Mouse (Mus musculus): Measurements from ENCODE around the gene Phtf2. TPM values are rescaled to one million over a fixed set of nuclear protein-coding genes. Genes with fewer than 3 reads are reported as not detected.

Gene Phtf2
- polyA plus RNA-seq, 1 experiment, result 3.6 TPM

DNA sequence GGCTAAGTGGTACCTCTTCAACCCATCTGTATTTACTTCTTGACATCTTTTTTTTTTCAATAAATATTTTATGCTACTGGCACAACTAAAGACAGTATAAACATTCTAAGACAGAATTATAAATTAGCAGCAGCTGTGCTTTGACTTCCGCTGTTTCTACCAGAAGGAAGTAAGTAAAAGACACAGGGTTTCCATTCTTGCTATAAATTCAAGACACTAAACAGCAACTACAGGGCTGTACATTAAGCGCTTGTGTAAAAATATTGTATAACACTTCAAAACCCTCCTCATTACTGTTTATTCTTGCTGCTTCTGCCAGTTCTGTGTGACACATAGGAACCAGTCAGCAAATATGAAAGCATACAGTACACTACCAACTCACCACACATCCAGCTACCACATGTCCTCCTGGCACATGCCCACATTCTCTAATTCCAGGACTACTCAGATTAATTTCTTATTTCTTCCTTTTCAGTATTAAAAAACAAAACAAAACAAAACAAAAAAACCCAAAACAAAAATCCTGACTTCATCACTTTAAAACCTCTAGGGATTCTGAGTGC, 16.6 kb downstream of the Phtf2 start:
- Histone ChIP-seq H3K27me3 (ENCODE audit: control insufficient read depth, insufficient read depth, insufficient read length) (no peaks in the 10 kb centered on the region), H3K36me3 (ENCODE audit: control insufficient read depth, insufficient read depth) (no peaks in the 10 kb centered on the region), H3K4me2 (ENCODE audit: low read depth) (no peak overlapping the region), H3ac (ENCODE audit: control insufficient read depth, insufficient read length) (no peak overlapping the region), H3K4me3 (no peak overlapping the region), H3K79me2 (ENCODE audit: control insufficient read depth, insufficient read depth) (peaks cover 3% of the 10 kb centered on the region)
- TF ChIP-seq POLR2A (IDR thresholded peaks at IDR 0.05; ENCODE audit: insufficient read length, low read depth), result no peak
- no peak for TF ChIP-seq MYOD1 (IDR thresholded peaks at IDR 0.05; ENCODE audit: control insufficient read depth in 1 of 3, insufficient read length in 2 of 3, low read depth in 2 of 3)
- TF ChIP-seq SRF (IDR thresholded peaks at IDR 0.05; ENCODE audit: control insufficient read depth, insufficient read length, low read depth), result no peak
- no peak for TF ChIP-seq MAX (IDR thresholded peaks at IDR 0.05; ENCODE audit: low read depth)
- TF ChIP-seq E2F4 (IDR thresholded peaks at IDR 0.05; ENCODE audit: insufficient read depth), result no peak
- no peak for TF ChIP-seq CEBPB (IDR thresholded peaks at IDR 0.05; ENCODE audit: insufficient read depth, poor library complexity, severe bottlenecking)
- no peak for TF ChIP-seq MYOG (IDR thresholded peaks at IDR 0.05; ENCODE audit: control insufficient read depth in 1 of 3, insufficient read depth in 1 of 3, insufficient read length in 2 of 3, low read depth in 2 of 3)
- no peak for TF ChIP-seq REST (IDR thresholded peaks at IDR 0.05; ENCODE audit: insufficient read depth, insufficient read length)
- no peak for TF ChIP-seq POLR2AphosphoS2 (IDR thresholded peaks at IDR 0.05; ENCODE audit: insufficient read length, low read depth)
- TF ChIP-seq TCF12 (IDR thresholded peaks at IDR 0.05; ENCODE audit: insufficient read depth, poor library complexity, severe bottlenecking), result no peak
- no peak for TF ChIP-seq USF1 (IDR thresholded peaks at IDR 0.05; ENCODE audit: low read depth)
- no peak for TF ChIP-seq TCF3 (IDR thresholded peaks at IDR 0.05; ENCODE audit: insufficient read length, low read depth)

DNA sequence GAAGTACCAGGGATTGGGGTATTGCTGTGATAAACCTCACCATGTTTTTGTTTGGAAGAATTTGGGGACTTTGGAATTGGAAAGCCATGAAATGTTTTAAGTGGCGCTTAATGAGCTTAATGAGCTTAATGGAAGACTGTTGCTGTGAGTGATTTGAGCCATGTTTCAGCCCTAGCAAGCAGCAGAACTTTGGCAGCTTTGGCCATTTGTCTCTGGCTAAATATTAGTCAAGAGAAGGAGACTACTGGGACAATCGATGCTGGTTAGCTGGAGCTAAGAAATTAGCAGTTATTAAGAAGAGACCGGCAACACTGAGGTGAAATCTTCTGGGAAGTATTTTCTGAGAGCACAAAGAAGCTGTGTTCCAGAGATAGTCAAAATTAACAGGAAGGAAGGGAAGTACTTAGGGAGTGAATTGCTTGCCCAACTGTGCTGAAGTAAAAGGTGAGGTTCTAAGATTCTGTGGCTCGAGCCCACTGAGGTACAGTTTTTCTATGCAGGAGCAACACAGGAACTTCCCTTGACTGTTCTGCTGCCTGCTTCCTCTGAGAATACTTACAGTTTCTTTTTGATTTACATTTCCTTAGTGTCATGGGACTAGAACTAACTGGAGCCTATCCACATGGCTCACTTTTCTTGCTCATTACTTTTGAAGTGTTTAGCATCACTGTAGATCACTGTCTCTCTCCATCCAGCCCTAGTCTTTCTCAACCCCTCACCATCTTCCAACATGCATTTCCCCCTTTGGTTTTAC, 17.5 kb downstream of the Phtf2 start:
- Histone ChIP-seq H3K79me2 (ENCODE audit: control insufficient read depth, insufficient read depth) (peaks cover 3% of the 10 kb centered on the region), H3ac (ENCODE audit: control insufficient read depth, insufficient read length) (no peak overlapping the region), H3K36me3 (ENCODE audit: control insufficient read depth, insufficient read depth) (no peaks in the 10 kb centered on the region), H3K4me2 (ENCODE audit: low read depth) (no peak overlapping the region), H3K4me3 (no peak overlapping the region), H3K27me3 (ENCODE audit: control insufficient read depth, insufficient read depth, insufficient read length) (no peaks in the 10 kb centered on the region)
- no peak for TF ChIP-seq E2F4 (IDR thresholded peaks at IDR 0.05; ENCODE audit: insufficient read depth)
- no peak for TF ChIP-seq MYOG (IDR thresholded peaks at IDR 0.05; ENCODE audit: control insufficient read depth in 1 of 3, insufficient read depth in 1 of 3, insufficient read length in 2 of 3, low read depth in 2 of 3)
- TF ChIP-seq MYOD1 (IDR thresholded peaks at IDR 0.05; ENCODE audit: control insufficient read depth in 1 of 3, insufficient read length in 2 of 3, low read depth in 2 of 3), result no peak
- TF ChIP-seq USF1 (IDR thresholded peaks at IDR 0.05; ENCODE audit: low read depth), result no peak
- TF ChIP-seq POLR2A (IDR thresholded peaks at IDR 0.05; ENCODE audit: insufficient read length, low read depth), result no peak
- TF ChIP-seq TCF12 (IDR thresholded peaks at IDR 0.05; ENCODE audit: insufficient read depth, poor library complexity, severe bottlenecking), result no peak

DNA sequence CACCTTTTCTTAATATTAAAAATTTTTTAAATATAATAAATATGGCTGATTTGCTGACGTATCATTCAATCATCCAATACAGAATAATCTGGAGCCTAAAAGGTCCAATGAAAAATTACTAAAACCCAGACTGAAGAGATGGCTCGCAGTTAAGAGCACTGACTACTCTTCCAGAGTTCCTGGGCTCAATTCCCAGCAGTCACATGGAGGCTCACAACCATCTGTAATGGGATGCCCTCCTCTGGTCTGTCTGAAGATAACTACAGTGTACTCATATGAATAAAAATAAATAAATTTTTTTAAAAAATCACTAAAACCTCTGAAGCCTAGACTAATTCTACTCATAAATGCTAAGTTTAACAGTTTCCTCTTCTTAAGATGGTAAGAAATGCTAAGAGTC, 20.0 kb downstream of the Phtf2 start:
- TF ChIP-seq E2F4 (IDR thresholded peaks at IDR 0.05; ENCODE audit: insufficient read depth), result no peak
- no peak for TF ChIP-seq POLR2AphosphoS2 (IDR thresholded peaks at IDR 0.05; ENCODE audit: insufficient read length, low read depth)
- no peak for TF ChIP-seq TCF12 (IDR thresholded peaks at IDR 0.05; ENCODE audit: insufficient read depth, poor library complexity, severe bottlenecking)
- no peak for TF ChIP-seq TCF3 (IDR thresholded peaks at IDR 0.05; ENCODE audit: insufficient read length, low read depth)
- TF ChIP-seq MYOG (IDR thresholded peaks at IDR 0.05; ENCODE audit: control insufficient read depth in 1 of 3, insufficient read depth in 1 of 3, insufficient read length in 2 of 3, low read depth in 2 of 3), result no peak
- TF ChIP-seq REST (IDR thresholded peaks at IDR 0.05; ENCODE audit: insufficient read depth, insufficient read length), result no peak
- TF ChIP-seq MYOD1 (IDR thresholded peaks at IDR 0.05; ENCODE audit: control insufficient read depth in 1 of 3, insufficient read length in 2 of 3, low read depth in 2 of 3), result no peak
- no peak for TF ChIP-seq CEBPB (IDR thresholded peaks at IDR 0.05; ENCODE audit: insufficient read depth, poor library complexity, severe bottlenecking)
- H3K36me3 ChIP-seq (ENCODE audit: control insufficient read depth, insufficient read depth), result peaks cover 3% of the 10 kb centered on the region
- H3K4me3 ChIP-seq, result no peak overlapping the region

DNA sequence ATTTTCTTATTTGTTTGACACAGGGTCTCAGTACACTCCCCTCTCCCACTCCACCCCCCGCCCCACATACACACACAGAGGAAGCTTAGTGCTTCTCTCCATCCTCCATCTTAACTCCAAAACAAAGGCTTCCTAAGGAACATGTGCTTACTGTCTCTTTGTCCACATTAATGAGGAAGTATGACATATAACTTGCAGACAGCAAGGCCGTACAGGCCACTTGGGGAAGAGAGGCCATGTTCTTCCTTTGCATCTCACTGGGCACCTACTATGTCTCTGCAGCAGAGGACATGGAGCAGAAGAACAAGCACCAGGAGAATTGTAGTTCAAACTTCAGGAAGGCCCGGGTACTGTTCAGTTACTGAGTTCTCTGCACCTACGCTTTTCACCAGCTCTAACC, 21.4 kb downstream of the Phtf2 start:
- Histone ChIP-seq H3ac (ENCODE audit: control insufficient read depth, insufficient read length) (no peak overlapping the region), H3K27me3 (ENCODE audit: control insufficient read depth, insufficient read depth, insufficient read length) (no peaks in the 10 kb centered on the region)

More for the DNA sequence above, 20.0 kb downstream of the Phtf2 start:
- no peak overlapping the region for H3ac ChIP-seq (ENCODE audit: control insufficient read depth, insufficient read length)
- H3K4me2 ChIP-seq (ENCODE audit: low read depth), result no peak overlapping the region
- no peaks in the 10 kb centered on the region for H3K27me3 ChIP-seq (ENCODE audit: control insufficient read depth, insufficient read depth, insufficient read length)
- no peaks in the 10 kb centered on the region for H3K79me2 ChIP-seq (ENCODE audit: control insufficient read depth, insufficient read depth)

DNA sequence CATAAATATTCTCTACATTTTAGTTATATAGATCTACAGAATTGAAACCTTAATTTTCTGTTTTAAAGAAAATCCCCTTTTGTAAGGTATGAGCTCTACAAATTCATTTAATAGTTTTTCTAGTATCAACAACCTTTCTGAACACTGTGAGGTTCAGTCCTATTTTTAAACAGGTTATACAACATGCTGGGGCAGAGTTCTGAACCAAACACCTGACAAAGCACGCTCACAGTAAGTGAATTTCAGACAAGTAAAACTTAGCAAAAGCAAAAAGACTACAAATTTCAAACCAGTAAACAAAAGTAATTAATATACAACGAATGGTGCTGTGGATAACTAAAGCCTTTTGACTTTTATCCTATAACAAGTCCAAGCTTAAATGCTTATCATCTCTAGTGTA, 23.5 kb downstream of the Phtf2 start:
- TF ChIP-seq MAX (IDR thresholded peaks at IDR 0.05; ENCODE audit: low read depth) (no peak), SRF (IDR thresholded peaks at IDR 0.05; ENCODE audit: control insufficient read depth, insufficient read length, low read depth) (no peak)

More for the DNA sequence above, 21.4 kb downstream of the Phtf2 start:
- Histone ChIP-seq H3K4me3 (no peak overlapping the region), H3K36me3 (ENCODE audit: control insufficient read depth, insufficient read depth) (peaks cover 3% of the 10 kb centered on the region), H3K79me2 (ENCODE audit: control insufficient read depth, insufficient read depth) (no peaks in the 10 kb centered on the region), H3K4me2 (ENCODE audit: low read depth) (no peak overlapping the region)
- TF ChIP-seq TCF3 (IDR thresholded peaks at IDR 0.05; ENCODE audit: insufficient read length, low read depth), result no peak
- no peak for TF ChIP-seq MYOD1 (IDR thresholded peaks at IDR 0.05; ENCODE audit: control insufficient read depth in 1 of 3, insufficient read length in 2 of 3, low read depth in 2 of 3)

More for the DNA sequence above, 23.5 kb downstream of the Phtf2 start:
- H3K79me2 ChIP-seq (ENCODE audit: control insufficient read depth, insufficient read depth), result no peaks in the 10 kb centered on the region
- H3K4me2 ChIP-seq (ENCODE audit: low read depth), result no peak overlapping the region
- H3ac ChIP-seq (ENCODE audit: control insufficient read depth, insufficient read length), result no peak overlapping the region
- H3K27me3 ChIP-seq (ENCODE audit: control insufficient read depth, insufficient read depth, insufficient read length), result no peaks in the 10 kb centered on the region
- no peak overlapping the region for H3K4me3 ChIP-seq
- peaks cover 3% of the 10 kb centered on the region for H3K36me3 ChIP-seq (ENCODE audit: control insufficient read depth, insufficient read depth)

Data from myocyte (in vitro differentiated cells).